Mouse (Mus musculus): ENCODE results near the gene Katnbl1.

GRCm38 (mm10) chr2:112445511-112445910 lies 66.5 kb downstream of the Katnbl1 start:
- no peak for TF ChIP-seq HCFC1 (IDR thresholded peaks at IDR 0.05; ENCODE audit: borderline replicate concordance, insufficient read depth, low read length)
- TF ChIP-seq MAFK (IDR thresholded peaks at IDR 0.05; ENCODE audit: insufficient read depth, low read depth, low read length), result no peak
- TF ChIP-seq CHD2 (IDR thresholded peaks at IDR 0.05; ENCODE audit: low read depth, low read length), result no peak
- TF ChIP-seq ZNF384 (IDR thresholded peaks at IDR 0.05; ENCODE audit: low read depth, low read length), result no peak
- TF ChIP-seq ZC3H11A (IDR thresholded peaks at IDR 0.05; ENCODE audit: borderline replicate concordance, low read depth, low read length), result no peak

All from ES-E14 (cell line).